In genomic region chr9:118677349-118677748, GRCm38 (mm10) we compare ENCODE assay signal across 13 mouse cellular contexts.
DNase-seq lines count a peak whose midpoint lies in the region; ATAC-seq and TF ChIP-seq lines count a peak whose summit lies in the region.
"Had no signal": no experiment of that assay in that cellular context is flagged by ENCODE, and none has a peak within 500 bp of the region (broad histone marks: within the 10 kb centered on the region; RNA-seq: fewer than 3 reads in every experiment).

No protein-coding gene starts in this region.

- H3K4me2 ChIP-seq in heart, embryonic 13.5 days = no peak overlapping the region
- H3K4me2 ChIP-seq in hindbrain, postnatal 0 days (ENCODE audit: low read depth, low read length) = no peak overlapping the region

- H3K27ac ChIP-seq in heart, embryonic 13.5 days (replicated peaks) = peak overlapping the region; percentile 25
- no peak overlapping the region for H3K27ac ChIP-seq in hindbrain, postnatal 0 days
- H3K27ac ChIP-seq: gastrocnemius, adult 2 months had no signal

- H3K4me1 ChIP-seq in heart, embryonic 13.5 days = peaks cover 35% of the 10 kb centered on the region
- H3K4me1 ChIP-seq in hindbrain, postnatal 0 days (ENCODE audit: insufficient read depth, low read length) = no peaks in the 10 kb centered on the region

- H3K27me3 ChIP-seq in heart, embryonic 13.5 days (replicated peaks) = no peaks in the 10 kb centered on the region
- no peaks in the 10 kb centered on the region for H3K27me3 ChIP-seq in hindbrain, postnatal 0 days (ENCODE audit: insufficient read depth, low read length)

- TF ChIP-seq CTCF in hindbrain, postnatal 0 days (IDR thresholded peaks at IDR 0.05; ENCODE audit: low read depth) = no peak

- WGBS in heart, embryonic 13.5 days = 41% methylated on average over 9 of the region's 9 CpGs
- WGBS in hindbrain, postnatal 0 days = 33% methylated on average over 9 of the region's 9 CpGs

- peaks cover 24% of the 10 kb centered on the region for H3K36me3 ChIP-seq in heart, embryonic 13.5 days
- no peaks in the 10 kb centered on the region for H3K36me3 ChIP-seq in hindbrain, postnatal 0 days (ENCODE audit: insufficient read depth, low read length)

- no peak for ATAC-seq in heart, embryonic 13.5 days (ENCODE audit: extremely low read depth, insufficient number of reproducible peaks, low FRiP score, low TSS enrichment)
- ATAC-seq in hindbrain, postnatal 0 days = no peak
- ATAC-seq: activated CD4-positive, CD25-positive, alpha-beta regulatory T cell, adult 4 months had no signal

- no peak for DNase-seq in heart, adult 8-10 months (ENCODE audit: low spot score)
- DNase-seq in retina, postnatal 1 day = peak; percentile 35
- no peak for DNase-seq in retina, embryonic 14.5 days (ENCODE audit: low spot score)
- DNase-seq in hindbrain, postnatal 0 days (ENCODE audit: low spot score) = peak; percentile 22
- DNase-seq in thymus, postnatal 4 days = peak; percentile 66
- DNase-seq in Muller cell, postnatal 12 days (ENCODE audit: inconsistent ontology term) = no peak
- DNase-seq in adrenal gland, adult 18-20 months (ENCODE audit: low spot score in 2 of 2) = no peak
- DNase-seq: gastrocnemius, adult 2 months; kidney, adult 18-20 months; right cerebral cortex, postnatal 25 days had no signal

- H3K9ac ChIP-seq in heart, embryonic 13.5 days = no peak overlapping the region
- 0 out of 2 replicates have a peak overlapping the region, but pooled peaks have one; percentile 4 for H3K9ac ChIP-seq in hindbrain, postnatal 0 days (replicated peaks; ENCODE audit: low read length)

- H3K9me3 ChIP-seq in heart, embryonic 13.5 days = no peaks in the 10 kb centered on the region
- H3K9me3 ChIP-seq in hindbrain, postnatal 0 days (ENCODE audit: low read length) = no peaks in the 10 kb centered on the region

- H3K4me3 ChIP-seq in heart, embryonic 13.5 days = no peak overlapping the region
- H3K4me3 ChIP-seq in hindbrain, postnatal 0 days (ENCODE audit: low read length) = no peak overlapping the region
- H3K4me3 ChIP-seq: gastrocnemius, adult 2 months; myocyte had no signal

Comparison
In these comparisons a context has a peak if more than half of its experiments do, and no peak if none do; other contexts are left out.
1. DNase-seq: peak in retina, postnatal 1 day (single experiment), hindbrain, postnatal 0 days (single experiment) and thymus, postnatal 4 days (single experiment); none in heart, adult 8-10 months (single experiment), retina, embryonic 14.5 days (single experiment), Muller cell, postnatal 12 days (single experiment) and adrenal gland, adult 18-20 months (0 of 2).